Mouse (Mus musculus): ENCODE results near the gene Mrps27.

DNA sequence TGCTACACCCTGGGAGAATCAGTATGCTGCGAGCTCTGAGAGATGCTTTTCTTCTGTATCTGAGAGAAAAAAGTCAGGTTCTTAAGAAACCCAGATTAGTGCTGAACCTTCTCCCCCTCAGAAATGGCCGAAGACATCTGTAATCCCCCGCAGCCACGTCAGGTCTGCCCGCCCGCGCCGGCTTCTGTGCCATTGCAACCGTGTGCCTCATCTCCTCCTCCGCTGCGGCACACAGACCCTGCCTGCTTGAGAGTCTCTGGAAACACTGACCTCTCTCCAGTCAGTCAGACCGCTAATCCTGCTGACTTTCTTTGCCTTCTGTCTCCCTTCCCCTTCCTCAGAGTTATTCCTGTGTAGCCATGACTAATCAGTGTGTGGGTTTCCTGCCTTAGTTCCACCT, 50.9 kb downstream of the Mrps27 start:
- no peak for TF ChIP-seq RAD21 (IDR thresholded peaks at IDR 0.05; ENCODE audit: low read depth, low read length)
- TF ChIP-seq NELFE (IDR thresholded peaks at IDR 0.05; ENCODE audit: low read depth, low read length) = no peak
- TF ChIP-seq JUND (conservative IDR thresholded peaks at IDR 0.05; ENCODE audit: low read depth, low read length) = no peak
- TF ChIP-seq CTCF (conservative IDR thresholded peaks at IDR 0.05 in 1 of 2, IDR thresholded peaks at IDR 0.05 in 1 of 2; ENCODE audit: low read depth in 2 of 2, low read length in 2 of 2) = no peak
- TF ChIP-seq TBP (conservative IDR thresholded peaks at IDR 0.05; ENCODE audit: low read depth, low read length) = no peak
- no peak for TF ChIP-seq USF1 (IDR thresholded peaks at IDR 0.05; ENCODE audit: low read depth, low read length)
- no peak for TF ChIP-seq ZC3H11A (IDR thresholded peaks at IDR 0.05; ENCODE audit: low read depth, low read length)
- TF ChIP-seq POLR2A (IDR thresholded peaks at IDR 0.05; ENCODE audit: low read depth, low read length) = no peak
- TF ChIP-seq RCOR1 (conservative IDR thresholded peaks at IDR 0.05; ENCODE audit: low read depth, low read length) = no peak
- TF ChIP-seq ZKSCAN1 (IDR thresholded peaks at IDR 0.05; ENCODE audit: borderline replicate concordance, low read depth, low read length) = no peak
- no peak for TF ChIP-seq MAX (IDR thresholded peaks at IDR 0.05; ENCODE audit: low read length)
- TF ChIP-seq IRF4 (IDR thresholded peaks at IDR 0.05; ENCODE audit: low read depth, low read length) = no peak
- TF ChIP-seq TCF12 (IDR thresholded peaks at IDR 0.05; ENCODE audit: low read depth, low read length) = no peak
